Mouse (Mus musculus) cerebellum, postnatal 36 days (tissue): Measurements from ENCODE around the gene Styxl1.

Experiments used
- DNase-seq, 2 experiments: peaks; one replicate each; pipeline ENCODE4 v3.0.0; 2021 to 2022; ENCODE audit warnings: mixed read lengths in 2 of 2

Gene Styxl1

GRCm38 (mm10) chr5:135725391-135725841 lies 52.8 kb downstream of the Styxl1 start:
- DNase-seq = no peak

GRCm38 (mm10) chr5:135724536-135725322 lies 53.5 kb downstream of the Styxl1 start:
- no peak for DNase-seq

GRCm38 (mm10) chr5:135723165-135723751 lies 54.9 kb downstream of the Styxl1 start:
- DNase-seq = no peak

GRCm38 (mm10) chr5:135722121-135722520 lies 56.1 kb downstream of the Styxl1 start:
- DNase-seq = peak; percentile 64 to 71

- DNase-seq = no peak
These were observed 57.1 kb downstream of the Styxl1 start for GRCm38 (mm10) chr5:135721076-135721475.

- DNase-seq = no peak
These were observed 58.1 kb downstream of the Styxl1 start for GRCm38 (mm10) chr5:135720121-135720520.

- no peak for DNase-seq
These were observed 58.5 kb downstream of the Styxl1 start for GRCm38 (mm10) chr5:135719586-135720120.

GRCm38 (mm10) chr5:135715624-135716023 lies 62.6 kb downstream of the Styxl1 start:
- no peak for DNase-seq

GRCm38 (mm10) chr5:135713441-135714218 lies 64.6 kb downstream of the Styxl1 start:
- peak; percentile 47 to 51 for DNase-seq

GRCm38 (mm10) chr5:135712803-135713202 lies 65.4 kb downstream of the Styxl1 start:
- DNase-seq = no peak

- no peak for DNase-seq
These were observed 66.4 kb downstream of the Styxl1 start for GRCm38 (mm10) chr5:135711582-135712355.

GRCm38 (mm10) chr5:135710599-135711214 lies 67.5 kb downstream of the Styxl1 start:
- no peak for DNase-seq

GRCm38 (mm10) chr5:135709716-135710115 lies 68.5 kb downstream of the Styxl1 start:
- DNase-seq = no peak

GRCm38 (mm10) chr5:135707855-135708254 lies 70.3 kb downstream of the Styxl1 start:
- no peak for DNase-seq

GRCm38 (mm10) chr5:135707039-135707438 lies 71.1 kb downstream of the Styxl1 start:
- DNase-seq = no peak

- no peak for DNase-seq
These were observed 72.8 kb downstream of the Styxl1 start for GRCm38 (mm10) chr5:135705383-135705782.

GRCm38 (mm10) chr5:135703431-135703830 lies 74.8 kb downstream of the Styxl1 start:
- DNase-seq = no peak

- no peak for DNase-seq
These were observed 75.4 kb downstream of the Styxl1 start for GRCm38 (mm10) chr5:135702682-135703192.

GRCm38 (mm10) chr5:135702190-135702589 lies 76.0 kb downstream of the Styxl1 start:
- DNase-seq = no peak

GRCm38 (mm10) chr5:135701601-135702000 lies 76.6 kb downstream of the Styxl1 start:
- DNase-seq = no peak

- DNase-seq = no peak
These were observed 80.5 kb downstream of the Styxl1 start for GRCm38 (mm10) chr5:135697711-135698111.
